Mouse (Mus musculus) midbrain, embryonic 16.5 days (tissue): ENCODE data around the gene Casp12. TPM values are rescaled to one million over a fixed set of nuclear protein-coding genes. Genes with fewer than 3 reads are reported as not detected.

Experiments used
- ATAC-seq: fragments of 200-750 bp; cut with Nextera tagmentation; 2 replicates; pipeline ENCODE4 v1.8.0; 2017; ENCODE audit warnings: moderate TSS enrichment
- H3K27ac ChIP-seq: fragments of 300-500 bp; sonication (generic); 2 replicates; pipeline ENCODE4 v1.5.1; 2014; ENCODE audit warnings: mild to moderate bottlenecking, low read length, mixed read lengths
- H3K27me3 ChIP-seq: fragments of 300-500 bp; sonication (generic); 2 replicates; pipeline ENCODE4 v1.6.1; 2014; ENCODE audit warnings: low read depth, low read length, mixed read lengths; ENCODE audit not compliant: control insufficient read depth, insufficient read depth
- H3K36me3 ChIP-seq: fragments of 300-500 bp; sonication (generic); 2 replicates; pipeline ENCODE4 v1.6.1; 2014; ENCODE audit warnings: mild to moderate bottlenecking, low read length, moderate library complexity, mixed read lengths; ENCODE audit not compliant: control insufficient read depth, insufficient read depth
- H3K4me1 ChIP-seq: fragments of 300-500 bp; sonication (generic); 2 replicates; pipeline ENCODE4 v1.6.1; 2014; ENCODE audit warnings: mild to moderate bottlenecking, low read length, mixed read lengths; ENCODE audit not compliant: control insufficient read depth, insufficient read depth
- H3K4me2 ChIP-seq: fragments of 300-500 bp; sonication (generic); 2 replicates; pipeline ENCODE4 v1.6.1; 2014; ENCODE audit warnings: mild to moderate bottlenecking, low read length, mixed read lengths
- H3K4me3 ChIP-seq: fragments of 300-500 bp; sonication (generic); 2 replicates; pipeline ENCODE4 v1.5.1; 2014; ENCODE audit warnings: low read depth, mild to moderate bottlenecking, low read length, moderate library complexity, mixed read lengths
- H3K9ac ChIP-seq: fragments of 300-500 bp; sonication (generic); 2 replicates; pipeline ENCODE4 v1.6.1; 2014; ENCODE audit warnings: low read depth, low read length, mixed read lengths
- H3K9me3 ChIP-seq: fragments of 300-500 bp; sonication (generic); replicated peaks from 2 replicates; pipeline ENCODE4 v1.6.1; 2014; ENCODE audit warnings: mild to moderate bottlenecking, low read length, mixed read lengths; ENCODE audit not compliant: control insufficient read depth, poor library complexity, severe bottlenecking
- WGBS: fragments of 180-500 bp; shearing (Covaris S2); extraction: QIAGEN DNeasy Blood & Tissue Kit; methylation state at CpG from one replicate; pipeline ENCODE4 v1.1.7; 2014; 5-methylcytosine and 5-hydroxymethylcytosine counted together
- polyA plus RNA-seq: library from polyadenylated mRNA; unstranded; fragments of >200 nt; fragmentation: Nextera tagmentation; extraction: Ambion mirVana; gene quantifications from 2 replicates; pipeline ENCODE4 v1.2.1, GENCODE M21; 2015

Casp12 gene
- polyA plus RNA-seq, result 0.63 and 0.78 TPM in 2 replicates

GRCm38 (mm10) chr9:5345291-5345898 lies at the start of gene Casp12:
Gene Casp12, plus strand, starts transcription at chr9:5345430.
- WGBS, result 81% methylated on average over 4 of the region's 4 CpGs
- H3K9ac ChIP-seq, result no peak within 1 kb of the TSS
- H3K4me2 ChIP-seq, result no peak within 1 kb of the TSS
- no peaks in the 10 kb centered on the region for H3K9me3 ChIP-seq
- H3K27me3 ChIP-seq, result no peaks in the 10 kb centered on the region
- no peak for ATAC-seq
- H3K4me3 ChIP-seq, result no peak within 1 kb of the TSS
- H3K4me1 ChIP-seq, result no peaks in the 10 kb centered on the region
- H3K36me3 ChIP-seq, result no peaks in the 10 kb centered on the region
- H3K27ac ChIP-seq, result no peak within 1 kb of the TSS

GRCm38 (mm10) chr9:5296354-5297237 lies 48.6 kb upstream of the Casp12 start:
- Histone ChIP-seq H3K4me1 (no peaks in the 10 kb centered on the region), H3K27ac (no peak overlapping the region), H3K27me3 (no peaks in the 10 kb centered on the region), H3K9me3 (no peaks in the 10 kb centered on the region), H3K9ac (no peak overlapping the region), H3K4me2 (no peak overlapping the region), H3K4me3 (no peak overlapping the region), H3K36me3 (no peaks in the 10 kb centered on the region)
- ATAC-seq, result no peak
- 80% methylated on average over 2 of the region's 2 CpGs for WGBS

DNA sequence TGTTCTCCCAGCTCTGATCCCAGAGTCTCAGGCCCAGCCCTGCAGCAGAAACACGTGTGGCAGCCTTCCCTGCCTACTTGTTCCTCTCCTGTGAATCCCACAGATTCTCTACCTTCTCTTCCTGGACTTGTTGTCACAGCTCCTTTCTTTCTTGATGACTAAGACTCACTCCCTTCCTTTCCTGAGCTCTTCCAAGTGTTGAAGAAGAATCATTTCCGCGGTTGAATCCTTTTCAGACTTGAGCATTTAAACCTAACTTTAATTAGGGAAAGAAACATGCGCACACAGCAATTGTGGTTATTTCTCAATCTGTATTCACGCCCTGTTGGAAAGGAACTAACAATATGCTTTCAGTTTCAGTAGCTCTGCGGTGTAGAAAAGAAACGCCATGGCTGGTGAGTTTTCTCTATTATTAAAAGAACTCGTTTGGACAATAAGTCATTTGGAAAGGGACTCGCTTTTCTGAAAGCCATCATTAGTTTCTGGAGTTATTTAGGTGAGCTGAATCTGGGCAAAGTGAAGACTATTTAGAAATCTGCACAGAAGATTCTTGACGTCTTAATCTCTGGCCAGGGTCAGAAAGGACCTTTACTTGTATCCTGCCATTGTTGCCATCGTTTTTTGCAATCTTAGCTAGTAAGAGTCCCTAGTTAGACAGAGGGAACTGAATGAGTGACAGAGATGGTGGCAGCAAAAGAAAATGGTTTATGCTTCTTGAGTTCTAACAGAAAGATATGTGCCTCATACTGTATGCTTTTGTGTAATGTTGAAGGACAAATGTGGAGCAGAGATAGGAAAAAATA lies 46.7 kb upstream of the Casp12 start, which contains the start of gene Casp1:
Casp1 (plus strand) TSS at position 189 of the 803 bp plus-strand sequence.
- ATAC-seq, result no peak
- H3K27me3 ChIP-seq, result no peaks in the 10 kb centered on the region
- no peaks in the 10 kb centered on the region for H3K4me1 ChIP-seq
- H3K4me2 ChIP-seq, result no peak within 1 kb of the TSS
- 63% methylated on average over 11 of the region's 11 CpGs for WGBS
- H3K27ac ChIP-seq, result no peak within 1 kb of the TSS
- H3K9me3 ChIP-seq, result no peaks in the 10 kb centered on the region
- no peak within 1 kb of the TSS for H3K9ac ChIP-seq
- H3K36me3 ChIP-seq, result no peaks in the 10 kb centered on the region
- H3K4me3 ChIP-seq, result no peak within 1 kb of the TSS

GRCm38 (mm10) chr9:5299132-5299381 lies 46.2 kb upstream of the Casp12 start:
- WGBS, result 89% methylated on average over 2 of the region's 2 CpGs
- Histone ChIP-seq H3K9me3 (no peaks in the 10 kb centered on the region), H3K27me3 (no peaks in the 10 kb centered on the region)

DNA sequence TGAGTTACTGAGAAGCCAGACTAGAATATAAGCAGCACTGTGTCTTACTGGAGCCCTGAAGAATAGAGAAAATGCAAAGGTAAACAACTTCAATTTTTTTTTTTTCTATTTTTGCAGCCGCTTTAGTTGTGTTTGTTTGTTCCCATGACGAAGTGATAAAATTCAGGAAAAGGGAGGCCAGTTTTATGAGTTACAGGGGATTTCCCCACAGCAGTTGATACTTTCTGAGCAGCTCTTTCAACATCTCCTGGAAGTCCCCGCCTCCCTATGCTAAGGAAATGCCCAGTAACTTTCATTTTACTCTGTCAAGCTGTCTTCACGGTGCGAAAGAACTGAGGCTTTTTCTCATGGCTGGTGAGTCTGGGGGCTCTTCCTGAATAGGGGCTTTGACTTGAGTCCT lies 36.7 kb upstream of the Casp12 start, which contains the start of gene Casp4:
Casp4 (plus strand) TSS at position 268 of the 400 bp plus-strand sequence.
- H3K27ac ChIP-seq, result no peak within 1 kb of the TSS
- H3K27me3 ChIP-seq, result no peaks in the 10 kb centered on the region
- H3K4me1 ChIP-seq, result no peaks in the 10 kb centered on the region
- no peak for ATAC-seq
- H3K9me3 ChIP-seq, result no peaks in the 10 kb centered on the region
- H3K9ac ChIP-seq, result no peak within 1 kb of the TSS
- H3K4me3 ChIP-seq, result no peak within 1 kb of the TSS
- no peaks in the 10 kb centered on the region for H3K36me3 ChIP-seq
- H3K4me2 ChIP-seq, result no peak within 1 kb of the TSS
- WGBS, result 78% methylated on average over 5 of the region's 5 CpGs

More at GRCm38 (mm10) chr9:5299132-5299381, 46.2 kb upstream of the Casp12 start:
- Histone ChIP-seq H3K36me3 (no peaks in the 10 kb centered on the region), H3K4me2 (no peak overlapping the region), H3K4me1 (no peaks in the 10 kb centered on the region), H3K4me3 (no peak overlapping the region), H3K27ac (no peak overlapping the region), H3K9ac (no peak overlapping the region)
- ATAC-seq, result no peak

DNA sequence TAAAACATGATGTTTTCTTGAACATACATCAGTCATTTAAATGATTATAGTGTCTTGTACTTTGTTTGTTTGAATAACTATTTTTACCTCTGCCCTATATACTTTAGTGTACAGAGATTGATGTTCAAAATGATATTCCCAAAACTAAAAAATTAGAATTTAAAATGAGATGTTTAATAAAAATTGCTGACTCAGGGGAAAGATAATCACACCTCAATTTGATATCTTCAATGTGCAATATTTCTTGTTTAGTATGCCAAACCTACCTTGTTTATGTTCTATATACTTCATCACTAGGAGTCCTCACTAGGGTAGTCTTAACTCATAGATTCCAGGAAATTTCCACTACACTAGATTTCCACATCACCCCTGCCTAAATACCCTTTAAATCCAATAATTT lies 35.1 kb upstream of the Casp12 start:
- no peak overlapping the region for H3K4me3 ChIP-seq
- no peaks in the 10 kb centered on the region for H3K4me1 ChIP-seq
- no peak overlapping the region for H3K4me2 ChIP-seq
- H3K27ac ChIP-seq, result no peak overlapping the region
- H3K27me3 ChIP-seq, result no peaks in the 10 kb centered on the region
- no peaks in the 10 kb centered on the region for H3K36me3 ChIP-seq
- H3K9ac ChIP-seq, result no peak overlapping the region
- no peaks in the 10 kb centered on the region for H3K9me3 ChIP-seq
- ATAC-seq, result no peak

GRCm38 (mm10) chr9:5311435-5311834 lies 33.8 kb upstream of the Casp12 start:
- WGBS, result 71% methylated on average over 4 of the region's 4 CpGs
- ATAC-seq, result no peak
- no peaks in the 10 kb centered on the region for H3K4me1 ChIP-seq

DNA sequence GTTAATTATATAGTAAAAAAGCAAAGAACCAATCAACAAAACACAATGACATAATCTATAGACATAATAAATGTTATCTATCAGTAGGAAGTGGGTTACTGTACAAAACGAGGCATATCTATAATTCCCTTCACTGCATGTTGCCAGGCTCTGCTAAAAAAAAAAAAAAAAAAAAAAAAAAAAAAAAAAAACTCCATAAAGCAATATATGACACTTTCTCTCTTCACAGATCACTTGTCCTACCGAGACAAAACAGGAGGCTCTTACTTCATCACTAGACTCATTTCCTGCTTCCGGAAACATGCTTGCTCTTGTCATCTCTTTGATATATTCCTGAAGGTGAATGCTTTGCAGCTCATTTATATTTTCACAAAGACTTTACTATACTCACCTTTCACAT lies 17.0 kb upstream of the Casp12 start:
- H3K36me3 ChIP-seq, result no peaks in the 10 kb centered on the region
- ATAC-seq, result no peak
- WGBS, result 82% methylated on average over 3 of the region's 3 CpGs

More at GRCm38 (mm10) chr9:5311435-5311834, 33.8 kb upstream of the Casp12 start:
- Histone ChIP-seq H3K9ac (no peak overlapping the region), H3K9me3 (no peaks in the 10 kb centered on the region), H3K36me3 (no peaks in the 10 kb centered on the region), H3K4me2 (no peak overlapping the region), H3K27ac (no peak overlapping the region), H3K4me3 (no peak overlapping the region), H3K27me3 (no peaks in the 10 kb centered on the region)

DNA sequence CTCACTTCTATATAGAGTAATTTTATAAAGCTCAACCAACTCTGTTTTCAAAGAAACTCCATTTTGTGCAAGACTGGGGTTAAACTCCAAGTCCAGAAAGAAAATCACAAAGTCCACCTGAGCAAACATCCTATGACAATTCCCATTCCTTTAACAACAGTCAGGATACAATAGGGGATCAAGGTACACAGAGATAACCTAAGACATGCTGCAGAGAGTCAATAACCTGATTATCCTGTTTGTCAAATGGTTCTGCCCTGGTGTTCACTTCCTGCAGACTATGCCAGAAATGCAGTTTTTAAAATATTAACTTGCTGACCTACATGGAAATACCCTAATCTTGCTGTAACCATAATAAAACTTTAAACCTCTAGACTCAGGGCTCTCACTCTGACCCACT lies 12.8 kb upstream of the Casp12 start:
- Histone ChIP-seq H3K27me3 (no peaks in the 10 kb centered on the region), H3K4me3 (no peak overlapping the region), H3K9me3 (no peaks in the 10 kb centered on the region), H3K36me3 (no peaks in the 10 kb centered on the region), H3K4me1 (no peaks in the 10 kb centered on the region), H3K4me2 (no peak overlapping the region), H3K9ac (no peak overlapping the region), H3K27ac (no peak overlapping the region)
- ATAC-seq, result no peak

More for the DNA sequence above, 17.0 kb upstream of the Casp12 start:
- H3K27ac ChIP-seq, result no peak overlapping the region
- H3K4me1 ChIP-seq, result no peaks in the 10 kb centered on the region
- H3K4me3 ChIP-seq, result no peak overlapping the region
- no peaks in the 10 kb centered on the region for H3K9me3 ChIP-seq
- no peak overlapping the region for H3K9ac ChIP-seq
- H3K27me3 ChIP-seq, result no peaks in the 10 kb centered on the region
- no peak overlapping the region for H3K4me2 ChIP-seq
